Mouse (Mus musculus) ES-E14 (cell line): Measurements from ENCODE around the gene Mybpc1.

Source experiments
- HCFC1 ChIP-seq: IDR thresholded peaks from 2 replicates; pipeline ENCODE4 v1.6.1; 2012; ENCODE audit warnings: low read length, inconsistent platforms, borderline replicate concordance; ENCODE audit not compliant: insufficient read depth
- ZC3H11A ChIP-seq: IDR thresholded peaks from 2 replicates; pipeline ENCODE4 v1.6.1; 2012; ENCODE audit warnings: low read depth, mild to moderate bottlenecking, inconsistent platforms, low read length, borderline replicate concordance

DNA sequence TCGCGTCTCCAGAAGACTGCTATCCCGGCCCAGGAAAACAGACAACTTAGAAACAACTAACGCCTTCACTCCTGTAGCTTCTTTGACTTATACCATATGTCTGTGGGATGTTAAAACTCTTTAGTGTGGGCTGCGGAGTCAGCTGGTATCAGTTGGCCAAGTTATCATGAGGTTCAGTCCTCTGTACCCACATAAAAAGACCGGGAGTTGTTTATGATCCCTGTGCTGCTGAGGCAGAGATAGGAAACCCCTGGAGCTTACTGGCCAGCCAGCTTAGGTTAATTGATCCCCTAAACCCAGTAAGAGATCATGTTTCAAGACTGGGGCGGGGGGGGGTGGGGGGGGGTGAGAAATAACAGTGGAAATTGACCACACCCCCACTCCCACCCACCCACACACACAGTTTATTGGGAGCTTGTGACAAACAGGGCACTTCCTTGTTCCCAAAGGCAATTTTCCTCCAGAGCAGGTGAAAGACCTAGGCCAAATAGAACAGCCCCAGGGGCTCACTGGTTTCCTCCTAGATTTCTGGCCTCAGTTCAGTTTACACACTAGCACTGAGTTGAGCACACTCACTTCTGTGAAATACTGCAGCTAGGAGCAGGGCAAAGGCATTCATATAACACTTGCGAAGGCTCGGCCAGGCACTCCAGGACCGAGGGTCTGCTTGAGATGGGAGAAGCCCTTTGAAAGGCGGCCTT is 107.9 kb downstream of the Mybpc1 start:
- no peak for TF ChIP-seq ZC3H11A
- TF ChIP-seq HCFC1 = no peak
